Mouse (Mus musculus): Measurements from ENCODE around the gene Prex1. TPM values are rescaled to one million over a fixed set of nuclear protein-coding genes. Genes with fewer than 3 reads are reported as not detected.

The Prex1 gene
- polyA plus RNA-seq, 1 experiment from 2014 or later = 10.1 TPM

- H3K9ac ChIP-seq (ENCODE audit: low read depth, low read length) = no peak overlapping the region
- ATAC-seq (replicated peaks; ENCODE audit: insufficient number of reproducible peaks, low FRiP score, low TSS enrichment) = no peak
- peaks cover 10% of the 10 kb centered on the region; the same call in 1 of the 2 replicates for H3K4me1 ChIP-seq (ENCODE audit: control insufficient read depth, insufficient read depth, low read length)
- no peak overlapping the region for H3K4me2 ChIP-seq
- H3K36me3 ChIP-seq (ENCODE audit: control insufficient read depth, insufficient read depth, low read length) = no peaks in the 10 kb centered on the region
- 62% methylated on average over 9 of the region's 9 CpGs for WGBS (ENCODE audit: insufficient replicate concordance)
- no peaks in the 10 kb centered on the region for H3K9me3 ChIP-seq (replicated peaks; ENCODE audit: control insufficient read depth, low read length)
- no peaks in the 10 kb centered on the region for H3K27me3 ChIP-seq (ENCODE audit: control insufficient read depth, insufficient read depth, low read length)
- H3K4me3 ChIP-seq (ENCODE audit: low read depth, low read length) = no peak overlapping the region
- H3K27ac ChIP-seq (ENCODE audit: low read depth, low read length) = peak overlapping the region; percentile 42; the same call in 1 of the 2 replicates
Measured at GRCm38 (mm10) chr2:166650414-166650813, 63.2 kb downstream of the Prex1 start.

- 66% methylated on average over 7 of the region's 7 CpGs for WGBS (ENCODE audit: insufficient replicate concordance)
- peak overlapping the region; percentile 0; the same call in 1 of the 2 replicates for H3K9ac ChIP-seq (ENCODE audit: low read depth, low read length)
Measured at GRCm38 (mm10) chr2:166647242-166647641, 66.4 kb downstream of the Prex1 start.

GRCm38 (mm10) chr2:166646434-166647088, 67.1 kb downstream of the Prex1 start:
- Histone ChIP-seq H3K4me2 (no peak overlapping the region), H3K9me3 (replicated peaks; ENCODE audit: control insufficient read depth, low read length) (no peaks in the 10 kb centered on the region), H3K27ac (ENCODE audit: low read depth, low read length) (peak overlapping the region; percentile 4; the same call in 1 of the 2 replicates), H3K27me3 (ENCODE audit: control insufficient read depth, insufficient read depth, low read length) (no peaks in the 10 kb centered on the region), H3K36me3 (ENCODE audit: control insufficient read depth, insufficient read depth, low read length) (no peaks in the 10 kb centered on the region), H3K4me1 (ENCODE audit: control insufficient read depth, insufficient read depth, low read length) (peaks cover 10% of the 10 kb centered on the region; the same call in 1 of the 2 replicates), H3K4me3 (ENCODE audit: low read depth, low read length) (no peak overlapping the region), H3K9ac (ENCODE audit: low read depth, low read length) (peak overlapping the region; percentile 0; the same call in 1 of the 2 replicates)
- no peak for ATAC-seq (replicated peaks; ENCODE audit: insufficient number of reproducible peaks, low FRiP score, low TSS enrichment)
- 61% methylated on average over 12 of the region's 12 CpGs for WGBS (ENCODE audit: insufficient replicate concordance)

More at GRCm38 (mm10) chr2:166647242-166647641, 66.4 kb downstream of the Prex1 start:
- Histone ChIP-seq H3K4me1 (ENCODE audit: control insufficient read depth, insufficient read depth, low read length) (peaks cover 10% of the 10 kb centered on the region; the same call in 1 of the 2 replicates), H3K4me3 (ENCODE audit: low read depth, low read length) (no peak overlapping the region), H3K36me3 (ENCODE audit: control insufficient read depth, insufficient read depth, low read length) (no peaks in the 10 kb centered on the region), H3K27me3 (ENCODE audit: control insufficient read depth, insufficient read depth, low read length) (no peaks in the 10 kb centered on the region), H3K4me2 (no peak overlapping the region), H3K27ac (ENCODE audit: low read depth, low read length) (no peak overlapping the region), H3K9me3 (replicated peaks; ENCODE audit: control insufficient read depth, low read length) (no peaks in the 10 kb centered on the region)
- ATAC-seq (replicated peaks; ENCODE audit: insufficient number of reproducible peaks, low FRiP score, low TSS enrichment) = no peak

- Histone ChIP-seq H3K9ac (ENCODE audit: low read depth, low read length) (no peak overlapping the region), H3K27me3 (ENCODE audit: control insufficient read depth, insufficient read depth, low read length) (no peaks in the 10 kb centered on the region), H3K4me2 (no peak overlapping the region), H3K9me3 (replicated peaks; ENCODE audit: control insufficient read depth, low read length) (no peaks in the 10 kb centered on the region), H3K27ac (ENCODE audit: low read depth, low read length) (no peak overlapping the region), H3K4me3 (ENCODE audit: low read depth, low read length) (no peak overlapping the region), H3K36me3 (ENCODE audit: control insufficient read depth, insufficient read depth, low read length) (peaks cover 5% of the 10 kb centered on the region; the same call in 1 of the 2 replicates), H3K4me1 (ENCODE audit: control insufficient read depth, insufficient read depth, low read length) (peaks cover 6% of the 10 kb centered on the region; the same call in 1 of the 2 replicates)
- no peak for ATAC-seq (replicated peaks; ENCODE audit: insufficient number of reproducible peaks, low FRiP score, low TSS enrichment)
- 78% methylated on average over 11 of the region's 11 CpGs for WGBS (ENCODE audit: insufficient replicate concordance)
Measured at GRCm38 (mm10) chr2:166644816-166645215, 68.8 kb downstream of the Prex1 start.

GRCm38 (mm10) chr2:166642581-166642987, 71.0 kb downstream of the Prex1 start:
- Histone ChIP-seq H3K27me3 (ENCODE audit: control insufficient read depth, insufficient read depth, low read length) (no peaks in the 10 kb centered on the region), H3K36me3 (ENCODE audit: control insufficient read depth, insufficient read depth, low read length) (peaks cover 5% of the 10 kb centered on the region; the same call in 1 of the 2 replicates), H3K4me2 (no peak overlapping the region), H3K9me3 (replicated peaks; ENCODE audit: control insufficient read depth, low read length) (no peaks in the 10 kb centered on the region), H3K4me3 (ENCODE audit: low read depth, low read length) (no peak overlapping the region), H3K27ac (ENCODE audit: low read depth, low read length) (no peak overlapping the region), H3K4me1 (ENCODE audit: control insufficient read depth, insufficient read depth, low read length) (peaks cover 19% of the 10 kb centered on the region; the same call in 1 of the 2 replicates), H3K9ac (ENCODE audit: low read depth, low read length) (no peak overlapping the region)
- WGBS (ENCODE audit: insufficient replicate concordance) = 85% methylated on average over 8 of the region's 8 CpGs
- no peak for ATAC-seq (replicated peaks; ENCODE audit: insufficient number of reproducible peaks, low FRiP score, low TSS enrichment)

- no peak overlapping the region for H3K27ac ChIP-seq (ENCODE audit: low read depth, low read length)
- H3K27me3 ChIP-seq (ENCODE audit: control insufficient read depth, insufficient read depth, low read length) = no peaks in the 10 kb centered on the region
- no peak overlapping the region for H3K4me2 ChIP-seq
- H3K9ac ChIP-seq (ENCODE audit: low read depth, low read length) = no peak overlapping the region
- ATAC-seq (replicated peaks; ENCODE audit: insufficient number of reproducible peaks, low FRiP score, low TSS enrichment) = no peak
- H3K9me3 ChIP-seq (replicated peaks; ENCODE audit: control insufficient read depth, low read length) = no peaks in the 10 kb centered on the region
- no peak overlapping the region for H3K4me3 ChIP-seq (ENCODE audit: low read depth, low read length)
- peaks cover 13% of the 10 kb centered on the region; the same call in 1 of the 2 replicates for H3K4me1 ChIP-seq (ENCODE audit: control insufficient read depth, insufficient read depth, low read length)
- H3K36me3 ChIP-seq (ENCODE audit: control insufficient read depth, insufficient read depth, low read length) = peaks cover 5% of the 10 kb centered on the region; the same call in 1 of the 2 replicates
- WGBS (ENCODE audit: insufficient replicate concordance) = 82% methylated on average over 5 of the region's 5 CpGs
Measured at GRCm38 (mm10) chr2:166639750-166640149, 73.9 kb downstream of the Prex1 start.

GRCm38 (mm10) chr2:166638947-166639641, 74.5 kb downstream of the Prex1 start:
- H3K27me3 ChIP-seq (ENCODE audit: control insufficient read depth, insufficient read depth, low read length) = no peaks in the 10 kb centered on the region
- H3K9me3 ChIP-seq (replicated peaks; ENCODE audit: control insufficient read depth, low read length) = no peaks in the 10 kb centered on the region
- peaks cover 5% of the 10 kb centered on the region; the same call in 1 of the 2 replicates for H3K36me3 ChIP-seq (ENCODE audit: control insufficient read depth, insufficient read depth, low read length)
- no peak overlapping the region for H3K4me2 ChIP-seq
- H3K27ac ChIP-seq (ENCODE audit: low read depth, low read length) = peak overlapping the region; percentile 32; the same call in 1 of the 2 replicates
- H3K4me1 ChIP-seq (ENCODE audit: control insufficient read depth, insufficient read depth, low read length) = peaks cover 13% of the 10 kb centered on the region; the same call in 1 of the 2 replicates
- 0 out of 2 replicates have a peak overlapping the region, but pooled peaks have one; percentile 0 for H3K9ac ChIP-seq (ENCODE audit: low read depth, low read length)
- WGBS (ENCODE audit: insufficient replicate concordance) = 73% methylated on average over 18 of the region's 18 CpGs
- ATAC-seq (replicated peaks; ENCODE audit: insufficient number of reproducible peaks, low FRiP score, low TSS enrichment) = no peak
- no peak overlapping the region for H3K4me3 ChIP-seq (ENCODE audit: low read depth, low read length)

- Histone ChIP-seq H3K36me3 (ENCODE audit: control insufficient read depth, insufficient read depth, low read length) (peaks cover 5% of the 10 kb centered on the region; the same call in 1 of the 2 replicates), H3K4me2 (no peak overlapping the region), H3K27ac (ENCODE audit: low read depth, low read length) (0 out of 2 replicates have a peak overlapping the region, but pooled peaks have one; percentile 32), H3K4me1 (ENCODE audit: control insufficient read depth, insufficient read depth, low read length) (peaks cover 13% of the 10 kb centered on the region; the same call in 1 of the 2 replicates), H3K9me3 (replicated peaks; ENCODE audit: control insufficient read depth, low read length) (no peaks in the 10 kb centered on the region), H3K27me3 (ENCODE audit: control insufficient read depth, insufficient read depth, low read length) (no peaks in the 10 kb centered on the region), H3K9ac (ENCODE audit: low read depth, low read length) (0 out of 2 replicates have a peak overlapping the region, but pooled peaks have one; percentile 0), H3K4me3 (ENCODE audit: low read depth, low read length) (no peak overlapping the region)
- 69% methylated on average over 13 of the region's 13 CpGs for WGBS (ENCODE audit: insufficient replicate concordance)
- ATAC-seq (replicated peaks; ENCODE audit: insufficient number of reproducible peaks, low FRiP score, low TSS enrichment) = no peak
Measured at GRCm38 (mm10) chr2:166638079-166638800, 75.4 kb downstream of the Prex1 start.

Measured in heart, embryonic 11.5 days (tissue).